31 mouse cellular contexts compared by ENCODE assay signal in genomic region chr12:39757975-39758374, GRCm38 (mm10).
"Had no signal": no experiment of that assay in that cellular context is flagged by ENCODE, and none has a peak within 500 bp of the region (broad histone marks: within the 10 kb centered on the region; RNA-seq: fewer than 3 reads in every experiment).

No protein-coding gene starts in this region.

- H3K9me3 ChIP-seq: heart, embryonic 10.5 days; heart, embryonic 13.5 days; heart, embryonic 15.5 days; hindbrain, embryonic 12.5 days; hindbrain, embryonic 13.5 days; hindbrain, embryonic 15.5 days; intestine, embryonic 15.5 days; kidney, embryonic 15.5 days had no signal

- DNase-seq: heart, postnatal 10 days; heart, postnatal 14 days; heart, postnatal 36 days; kidney, adult 11 months; kidney, adult 18-20 months; kidney, adult 2 months; kidney, adult 8-10 months; kidney, adult 9 months; kidney, postnatal 10 days; kidney, postnatal 14 days; kidney, postnatal 25 days; kidney, postnatal 36 days; kidney, postnatal 4 days; layer of hippocampus, adult 9-11 months; layer of hippocampus, postnatal 36 days had no signal

- H3K36me3 ChIP-seq: heart, embryonic 10.5 days; heart, embryonic 12.5 days; heart, embryonic 13.5 days; heart, embryonic 15.5 days; hindbrain, embryonic 10.5 days; hindbrain, embryonic 12.5 days; hindbrain, embryonic 13.5 days; hindbrain, embryonic 15.5 days; intestine, embryonic 15.5 days; kidney, embryonic 15.5 days had no signal

- H3K27ac ChIP-seq: heart, embryonic 10.5 days; heart, embryonic 13.5 days; heart, embryonic 15.5 days; hindbrain, embryonic 10.5 days; hindbrain, embryonic 12.5 days; hindbrain, embryonic 13.5 days; hindbrain, embryonic 14.5 days; hindbrain, embryonic 15.5 days; hindbrain, postnatal 0 days; intestine, embryonic 15.5 days; kidney, embryonic 15.5 days; kidney, postnatal 0 days; layer of hippocampus, adult 2 months; left cerebral cortex, adult 2 months had no signal

- H3K9ac ChIP-seq: heart, embryonic 12.5 days; heart, embryonic 13.5 days; heart, embryonic 15.5 days; hindbrain, embryonic 12.5 days; hindbrain, embryonic 13.5 days; hindbrain, embryonic 14.5 days; hindbrain, embryonic 15.5 days; intestine, embryonic 15.5 days; kidney, embryonic 15.5 days had no signal

- H3K27me3 ChIP-seq: heart, embryonic 12.5 days; heart, embryonic 13.5 days; heart, embryonic 15.5 days; hindbrain, embryonic 12.5 days; hindbrain, embryonic 13.5 days; hindbrain, embryonic 15.5 days; intestine, embryonic 15.5 days; kidney, embryonic 15.5 days had no signal

- H3K4me3 ChIP-seq: heart, embryonic 10.5 days; heart, embryonic 12.5 days; heart, embryonic 13.5 days; heart, embryonic 15.5 days; hindbrain, embryonic 10.5 days; hindbrain, embryonic 12.5 days; hindbrain, embryonic 13.5 days; hindbrain, embryonic 15.5 days; intestine, embryonic 15.5 days; kidney, embryonic 15.5 days; layer of hippocampus, adult 2 months; left cerebral cortex, adult 2 months had no signal

- H3K4me1 ChIP-seq: heart, embryonic 13.5 days; heart, embryonic 15.5 days; hindbrain, embryonic 10.5 days; hindbrain, embryonic 12.5 days; hindbrain, embryonic 13.5 days; hindbrain, embryonic 15.5 days; intestine, embryonic 15.5 days; kidney, embryonic 15.5 days had no signal

- H3K4me2 ChIP-seq: heart, embryonic 11.5 days; heart, embryonic 12.5 days; heart, embryonic 13.5 days; heart, embryonic 15.5 days; hindbrain, embryonic 12.5 days; hindbrain, embryonic 13.5 days; hindbrain, embryonic 14.5 days; hindbrain, embryonic 15.5 days; intestine, embryonic 15.5 days; kidney, embryonic 15.5 days had no signal
